Mouse (Mus musculus): ENCODE results near the gene Kcnh4. TPM values are rescaled to one million over a fixed set of nuclear protein-coding genes. Genes with fewer than 3 reads are reported as not detected.

Gene Kcnh4
- total and polyA plus RNA-seq, 2 experiments from 2014 or later: 7.4 to 19.6 TPM

DNA sequence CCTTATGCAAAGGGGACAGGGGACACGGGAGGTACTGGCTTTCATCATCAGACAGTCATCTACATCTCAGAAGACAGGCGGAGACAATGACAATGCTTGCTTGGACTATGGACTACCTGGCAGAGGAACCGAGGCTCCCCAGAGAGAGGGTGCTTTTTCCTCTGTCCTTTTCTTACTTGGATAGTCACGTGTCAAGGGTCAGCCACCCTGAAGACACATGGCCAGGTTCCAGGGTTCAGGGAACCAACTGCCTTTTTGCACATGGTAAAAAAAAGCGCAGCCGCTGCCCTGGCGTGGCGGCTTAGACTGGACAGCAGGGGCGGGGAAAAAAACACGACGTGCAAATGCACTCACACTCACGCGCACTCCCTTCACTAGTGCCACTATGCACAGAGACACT is 22.8 kb upstream of the Kcnh4 start:
- no peaks in the 10 kb centered on the region for H3K9me3 ChIP-seq (ENCODE audit: low read length)
- no peaks in the 10 kb centered on the region for H3K27me3 ChIP-seq (ENCODE audit: insufficient read depth, low read length)
- TF ChIP-seq CTCF (IDR thresholded peaks at IDR 0.05): no peak
- H3K4me1 ChIP-seq (ENCODE audit: insufficient read depth, low read length): no peaks in the 10 kb centered on the region
- H3K4me2 ChIP-seq (ENCODE audit: low read depth, low read length, poor library complexity, severe bottlenecking): no peak overlapping the region
- H3K4me3 ChIP-seq (ENCODE audit: low read depth, low read length): no peak overlapping the region
- no peak overlapping the region for H3K27ac ChIP-seq (ENCODE audit: low read depth, low read length)
- H3K9ac ChIP-seq (replicated peaks; ENCODE audit: low read length, poor library complexity, severe bottlenecking): no peak overlapping the region
- DNase-seq (ENCODE audit: low spot score): no peak
- ATAC-seq (ENCODE audit: low FRiP score): no peak
- 90% methylated on average over 13 of the region's 13 CpGs for whole genome bisulfite sequencing
- H3K36me3 ChIP-seq (ENCODE audit: insufficient read depth, low read length): peaks cover 27% of the 10 kb centered on the region

DNA sequence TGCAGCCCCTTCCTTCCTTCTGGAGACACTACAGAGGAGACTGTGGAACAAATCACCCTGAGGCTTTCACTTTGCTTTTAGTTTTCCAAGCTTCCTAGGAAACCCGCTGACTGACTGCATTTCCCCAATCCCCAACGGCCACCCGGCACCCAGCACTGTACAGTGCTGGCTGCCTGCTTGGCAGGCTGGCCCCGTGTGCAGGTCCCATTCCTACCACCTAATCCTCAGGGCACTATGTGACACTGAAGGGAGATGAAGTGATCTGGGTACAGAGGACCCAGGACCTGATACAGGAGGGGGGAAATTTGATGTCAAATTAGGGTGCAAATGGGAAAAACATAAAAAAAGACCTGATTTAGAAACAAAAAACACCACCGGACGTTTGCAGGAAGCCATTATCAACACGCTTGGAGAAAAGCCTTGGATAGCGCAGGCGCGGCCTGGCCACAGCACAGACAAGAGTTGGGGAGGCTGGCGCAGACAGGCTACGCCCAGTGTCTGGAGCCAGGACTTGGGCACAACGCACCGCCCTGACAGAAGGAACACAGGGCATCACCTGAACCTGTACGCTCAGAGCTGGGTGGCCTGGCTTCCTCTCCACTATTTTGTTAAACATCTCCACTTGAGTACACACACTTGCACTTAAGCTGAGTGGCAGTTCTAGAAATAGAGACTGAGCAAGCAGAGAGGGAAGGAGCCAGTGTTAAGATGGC is 22.2 kb upstream of the Kcnh4 start:
- Histone ChIP-seq H3K27ac (ENCODE audit: low read depth, low read length) (no peak overlapping the region), H3K9ac (replicated peaks; ENCODE audit: low read length, poor library complexity, severe bottlenecking) (no peak overlapping the region), H3K4me2 (ENCODE audit: low read depth, low read length, poor library complexity, severe bottlenecking) (no peak overlapping the region), H3K4me1 (ENCODE audit: insufficient read depth, low read length) (no peaks in the 10 kb centered on the region), H3K9me3 (ENCODE audit: low read length) (no peaks in the 10 kb centered on the region), H3K4me3 (ENCODE audit: low read depth, low read length) (no peak overlapping the region), H3K36me3 (ENCODE audit: insufficient read depth, low read length) (peaks cover 24% of the 10 kb centered on the region), H3K27me3 (ENCODE audit: insufficient read depth, low read length) (no peaks in the 10 kb centered on the region)
- ATAC-seq (ENCODE audit: low FRiP score) (no peak), DNase-seq (ENCODE audit: low spot score) (no peak)
- TF ChIP-seq CTCF (IDR thresholded peaks at IDR 0.05): no peak
- WGBS: 91% methylated on average over 15 of the region's 15 CpGs

DNA sequence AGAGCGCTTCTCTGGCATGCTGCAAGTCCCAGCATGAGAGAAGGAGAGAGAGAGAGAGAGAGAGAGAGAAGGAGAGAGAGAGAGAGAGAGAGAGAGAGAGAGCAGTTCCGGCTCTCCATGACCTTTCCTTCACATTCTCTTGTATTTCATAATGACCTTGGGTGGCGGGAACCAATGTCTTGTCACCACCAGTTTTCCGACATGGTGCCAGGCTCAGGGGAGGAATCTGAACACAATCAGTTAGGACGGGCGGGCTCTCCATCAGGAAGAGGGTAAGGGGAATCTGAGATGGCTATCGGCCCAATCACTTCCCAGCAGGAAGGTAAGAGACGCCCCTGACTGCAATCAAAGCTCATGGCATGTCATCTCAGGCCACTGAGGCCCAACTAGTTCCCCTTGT is 20.5 kb upstream of the Kcnh4 start:
- Histone ChIP-seq H3K9me3 (ENCODE audit: low read length) (no peaks in the 10 kb centered on the region), H3K27ac (ENCODE audit: low read depth, low read length) (no peak overlapping the region), H3K4me1 (ENCODE audit: insufficient read depth, low read length) (no peaks in the 10 kb centered on the region), H3K36me3 (ENCODE audit: insufficient read depth, low read length) (peaks cover 24% of the 10 kb centered on the region), H3K27me3 (ENCODE audit: insufficient read depth, low read length) (no peaks in the 10 kb centered on the region), H3K4me3 (ENCODE audit: low read depth, low read length) (no peak overlapping the region), H3K9ac (replicated peaks; ENCODE audit: low read length, poor library complexity, severe bottlenecking) (no peak overlapping the region), H3K4me2 (ENCODE audit: low read depth, low read length, poor library complexity, severe bottlenecking) (no peak overlapping the region)
- DNase-seq (ENCODE audit: low spot score) (no peak), ATAC-seq (ENCODE audit: low FRiP score) (no peak)
- no peak for TF ChIP-seq CTCF (IDR thresholded peaks at IDR 0.05)
- WGBS: 85% methylated on average over 8 of the region's 8 CpGs

DNA sequence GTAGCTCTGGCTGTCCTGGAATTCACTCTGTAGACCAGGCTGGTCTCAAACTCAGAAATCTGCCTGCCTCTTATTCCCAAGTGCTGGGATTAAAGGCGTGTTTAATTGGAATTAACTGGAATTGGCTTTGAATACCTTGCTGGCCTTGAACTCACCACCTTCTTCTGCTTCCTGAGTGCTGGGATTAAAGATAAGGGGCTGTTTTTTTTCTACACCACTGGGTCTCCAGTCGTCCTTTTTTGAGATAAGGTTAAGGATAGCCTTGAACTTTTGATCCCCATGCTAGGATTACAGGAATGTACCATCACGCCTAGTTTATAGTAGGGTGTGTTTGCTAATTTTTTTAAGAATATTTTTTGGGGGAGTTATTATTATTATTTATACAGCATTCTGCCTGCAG is 18.3 kb upstream of the Kcnh4 start:
- 81% methylated on average over 3 of the region's 3 CpGs for WGBS
- Histone ChIP-seq H3K9ac (replicated peaks; ENCODE audit: low read length, poor library complexity, severe bottlenecking) (no peak overlapping the region), H3K27ac (ENCODE audit: low read depth, low read length) (no peak overlapping the region), H3K4me3 (ENCODE audit: low read depth, low read length) (no peak overlapping the region), H3K4me1 (ENCODE audit: insufficient read depth, low read length) (no peaks in the 10 kb centered on the region), H3K9me3 (ENCODE audit: low read length) (no peaks in the 10 kb centered on the region), H3K36me3 (ENCODE audit: insufficient read depth, low read length) (peaks cover 18% of the 10 kb centered on the region), H3K4me2 (ENCODE audit: low read depth, low read length, poor library complexity, severe bottlenecking) (no peak overlapping the region), H3K27me3 (ENCODE audit: insufficient read depth, low read length) (no peaks in the 10 kb centered on the region)
- TF ChIP-seq CTCF (IDR thresholded peaks at IDR 0.05): no peak
- DNase-seq (ENCODE audit: low spot score): no peak
- ATAC-seq (ENCODE audit: low FRiP score): no peak

DNA sequence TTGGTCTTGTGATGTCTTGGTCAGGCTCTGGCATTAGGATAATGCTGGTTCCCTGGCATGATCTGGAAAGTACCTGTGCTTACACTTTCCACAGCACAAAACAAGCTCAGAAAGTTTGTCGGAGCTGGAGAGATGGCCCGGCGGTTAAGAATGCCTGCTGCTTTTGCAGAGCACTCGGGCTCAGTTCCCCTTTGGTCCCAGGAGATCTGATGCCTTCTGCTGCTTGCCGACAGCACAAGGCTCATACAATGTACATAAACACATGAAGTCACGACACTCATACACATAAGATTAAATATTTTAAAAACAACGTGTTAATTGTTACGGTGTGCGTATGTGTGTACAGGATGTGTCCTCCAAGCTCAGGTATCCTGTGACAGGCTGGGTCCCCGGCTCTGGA is 16.2 kb upstream of the Kcnh4 start:
- ATAC-seq (ENCODE audit: low FRiP score) (no peak), DNase-seq (ENCODE audit: low spot score) (no peak)
- no peak overlapping the region for H3K4me2 ChIP-seq (ENCODE audit: low read depth, low read length, poor library complexity, severe bottlenecking)
- H3K27me3 ChIP-seq (ENCODE audit: insufficient read depth, low read length): no peaks in the 10 kb centered on the region
- no peaks in the 10 kb centered on the region for H3K4me1 ChIP-seq (ENCODE audit: insufficient read depth, low read length)
- TF ChIP-seq CTCF (IDR thresholded peaks at IDR 0.05): no peak
- H3K36me3 ChIP-seq (ENCODE audit: insufficient read depth, low read length): peaks cover 3% of the 10 kb centered on the region; the same call in 1 of the 2 replicates
- WGBS: 80% methylated on average over 10 of the region's 10 CpGs
- H3K27ac ChIP-seq (ENCODE audit: low read depth, low read length): no peak overlapping the region
- H3K4me3 ChIP-seq (ENCODE audit: low read depth, low read length): no peak overlapping the region
- H3K9ac ChIP-seq (replicated peaks; ENCODE audit: low read length, poor library complexity, severe bottlenecking): no peak overlapping the region
- no peaks in the 10 kb centered on the region for H3K9me3 ChIP-seq (ENCODE audit: low read length)

DNA sequence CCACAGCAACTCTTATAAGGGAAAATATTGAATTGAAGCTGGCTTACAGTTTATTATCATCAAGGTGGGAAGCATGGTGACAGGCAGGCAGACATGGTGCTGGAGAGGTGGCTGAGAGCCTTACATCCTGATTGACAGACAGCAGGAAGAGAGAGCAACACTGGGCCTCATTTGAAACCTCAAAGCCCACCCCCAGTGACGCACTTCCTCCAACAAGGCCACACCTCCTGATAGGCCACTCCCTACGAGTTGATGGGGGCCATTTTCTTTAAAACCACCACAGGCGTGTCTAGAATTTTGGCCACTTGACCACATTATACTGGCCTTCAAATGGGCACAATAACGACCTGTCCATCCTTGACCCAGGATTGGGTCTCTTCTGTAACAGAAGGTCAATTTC is 14.5 kb upstream of the Kcnh4 start:
- WGBS: 78% methylated on average over 4 of the region's 4 CpGs
- DNase-seq (ENCODE audit: low spot score): no peak
- no peak for TF ChIP-seq CTCF (IDR thresholded peaks at IDR 0.05)
- no peak overlapping the region for H3K4me2 ChIP-seq (ENCODE audit: low read depth, low read length, poor library complexity, severe bottlenecking)
- no peak overlapping the region for H3K4me3 ChIP-seq (ENCODE audit: low read depth, low read length)
- H3K9ac ChIP-seq (replicated peaks; ENCODE audit: low read length, poor library complexity, severe bottlenecking): no peak overlapping the region
- H3K36me3 ChIP-seq (ENCODE audit: insufficient read depth, low read length): no peaks in the 10 kb centered on the region
- no peak overlapping the region for H3K27ac ChIP-seq (ENCODE audit: low read depth, low read length)
- no peaks in the 10 kb centered on the region for H3K9me3 ChIP-seq (ENCODE audit: low read length)
- H3K4me1 ChIP-seq (ENCODE audit: insufficient read depth, low read length): peaks cover 5% of the 10 kb centered on the region; the same call in 1 of the 2 replicates
- no peaks in the 10 kb centered on the region for H3K27me3 ChIP-seq (ENCODE audit: insufficient read depth, low read length)
- no peak for ATAC-seq (ENCODE audit: low FRiP score)
